Mouse (Mus musculus) spleen, postnatal 10 days (tissue): ENCODE data around the gene Nfkbil1.

Experiments used
- DNase-seq, 2 experiments: peaks; one replicate each; pipeline ENCODE4 v3.0.0; 2021 to 2022; ENCODE audit warnings: low spot score in 2 of 2

Gene Nfkbil1

DNA sequence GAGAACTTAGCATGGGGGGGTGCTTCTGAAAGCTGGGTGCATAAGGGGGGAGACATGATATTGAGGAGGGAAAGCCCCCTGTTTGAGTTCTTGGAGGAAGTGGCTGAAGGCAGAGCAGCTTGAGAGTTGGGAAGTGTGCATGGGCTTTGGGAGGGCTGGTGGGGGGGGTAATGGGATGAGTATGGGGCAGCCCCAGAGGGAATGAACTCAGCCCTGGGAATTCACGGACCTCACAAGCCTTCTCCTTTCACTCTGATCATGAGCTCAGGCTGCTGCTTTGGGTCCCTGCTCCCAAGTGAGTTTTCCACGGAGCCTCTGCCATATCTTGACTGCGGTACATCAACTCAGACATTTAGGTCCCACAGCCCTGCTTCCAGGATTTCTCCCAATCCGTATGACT is 33.1 kb downstream of the Nfkbil1 start:
- no peak for DNase-seq

DNA sequence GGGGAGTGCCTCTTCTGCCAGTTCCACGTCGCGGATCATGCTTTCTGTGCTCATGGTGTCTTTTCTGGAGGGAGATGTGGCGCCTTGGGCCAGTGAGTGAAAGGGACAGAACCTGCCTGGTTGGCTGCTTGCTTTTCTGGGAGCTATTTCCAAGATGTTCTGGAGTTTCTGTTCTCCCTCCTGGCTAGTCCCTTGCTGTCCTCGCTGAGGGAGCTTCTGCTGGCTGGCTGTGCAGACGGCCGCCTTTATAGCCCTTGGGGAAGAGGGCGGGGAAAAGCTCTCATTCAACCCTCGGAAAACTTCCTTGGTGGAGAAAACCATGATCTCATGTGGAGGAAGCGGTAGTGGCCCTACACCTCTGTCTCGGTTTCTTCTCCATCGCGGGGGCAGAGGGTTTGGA is 33.8 kb downstream of the Nfkbil1 start, which contains the start of gene Tnf:
Tnf (minus strand) TSS at position 221 of the 400 bp plus-strand sequence.
- DNase-seq, result peak; percentile 57 to 69

DNA sequence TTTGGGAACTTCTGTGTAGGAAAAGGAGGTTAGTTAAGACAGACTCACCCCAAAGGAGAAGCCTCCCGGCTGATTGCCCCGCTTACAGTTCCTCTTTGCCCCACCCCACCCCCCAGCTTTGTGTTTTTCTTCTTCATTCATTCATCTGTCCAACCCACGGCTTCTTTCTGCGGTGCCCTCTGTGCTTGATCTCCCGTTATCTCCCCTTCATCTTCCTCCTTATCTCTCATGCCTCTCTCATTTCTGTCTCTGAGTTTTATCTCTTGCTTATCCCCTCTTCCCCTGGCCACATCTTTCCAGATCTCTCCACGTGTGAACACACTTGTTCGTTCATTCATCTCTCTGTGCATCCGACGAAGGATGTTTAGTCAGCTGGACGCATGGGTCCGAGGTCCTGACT is 34.5 kb downstream of the Nfkbil1 start:
- DNase-seq, result peak in 1 of 2 experiments; percentile 61

DNA sequence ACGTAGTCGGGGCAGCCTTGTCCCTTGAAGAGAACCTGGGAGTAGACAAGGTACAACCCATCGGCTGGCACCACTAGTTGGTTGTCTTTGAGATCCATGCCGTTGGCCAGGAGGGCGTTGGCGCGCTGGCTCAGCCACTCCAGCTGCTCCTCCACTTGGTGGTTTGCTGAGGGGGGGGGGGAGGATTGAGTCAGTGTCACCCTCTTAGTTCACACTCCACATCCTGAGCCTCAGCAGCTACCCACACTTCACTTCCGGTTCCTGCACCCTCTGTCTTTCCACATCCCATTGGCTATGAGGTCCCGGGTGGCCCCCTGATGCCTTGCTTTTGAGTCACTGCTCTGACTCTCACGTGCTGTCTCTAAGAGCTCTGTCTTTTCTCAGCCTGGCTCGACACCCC is 35.2 kb downstream of the Nfkbil1 start:
- peak in 1 of 2 experiments; percentile 63 for DNase-seq

DNA sequence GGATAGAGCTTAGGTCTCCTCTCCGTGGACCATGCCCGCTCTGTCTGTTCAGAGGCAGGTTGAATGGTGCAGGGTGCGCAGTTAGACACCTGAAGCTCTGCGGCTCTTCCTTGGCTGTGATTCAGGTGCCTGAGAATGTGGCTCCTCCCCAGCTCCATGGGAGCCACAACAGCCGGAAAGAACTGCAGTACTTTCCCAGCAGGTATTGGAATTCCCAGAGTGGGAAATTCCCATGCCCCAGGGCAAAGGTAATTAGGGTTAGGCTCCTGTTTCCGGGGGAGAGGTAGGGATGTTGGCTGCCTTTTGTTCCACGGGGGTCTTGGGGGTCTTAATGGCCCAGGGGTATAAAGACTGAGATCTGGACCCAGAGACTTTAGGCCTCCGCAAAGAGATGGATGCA is 36.6 kb downstream of the Nfkbil1 start:
- DNase-seq, result no peak

DNA sequence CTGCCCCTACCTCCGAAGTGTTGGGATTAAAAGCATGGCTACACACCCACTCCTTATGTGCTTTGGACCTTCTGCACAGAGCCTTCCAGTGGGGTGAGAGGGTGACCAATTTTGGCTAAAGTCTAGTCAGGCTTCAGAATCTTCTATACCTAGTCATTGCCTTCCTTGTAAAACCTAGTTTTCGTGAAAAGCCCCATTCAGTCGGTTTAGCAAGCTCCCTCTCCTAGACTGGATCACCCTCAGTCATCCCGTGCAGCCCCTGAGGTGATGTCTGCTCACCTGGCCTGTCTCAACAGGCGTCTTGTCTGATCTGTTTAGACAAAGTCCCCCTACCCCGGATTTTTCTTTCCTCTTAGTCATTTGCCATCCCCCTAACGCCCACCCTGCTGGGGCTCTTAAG is 37.6 kb downstream of the Nfkbil1 start:
- no peak for DNase-seq

DNA sequence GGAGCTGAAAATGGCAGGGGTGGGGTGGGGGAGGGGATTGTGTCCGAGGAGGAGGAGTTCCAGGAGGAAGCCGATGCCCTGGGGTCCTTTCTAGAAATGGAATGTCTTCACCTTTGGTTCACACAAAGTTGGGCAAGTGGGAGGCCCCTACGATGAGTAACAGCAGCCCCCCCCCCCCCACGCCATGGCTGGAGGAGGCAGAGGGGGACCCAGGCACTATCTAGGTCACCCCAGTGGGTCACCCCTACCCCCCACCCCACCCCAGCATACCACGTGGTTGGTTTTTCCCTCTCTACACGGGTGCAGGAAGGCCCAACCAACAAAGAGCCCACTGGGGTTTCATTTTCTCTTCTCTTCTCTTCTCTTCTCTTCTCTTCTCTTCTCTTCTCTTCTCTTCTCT is 38.5 kb downstream of the Nfkbil1 start:
- no peak for DNase-seq

DNA sequence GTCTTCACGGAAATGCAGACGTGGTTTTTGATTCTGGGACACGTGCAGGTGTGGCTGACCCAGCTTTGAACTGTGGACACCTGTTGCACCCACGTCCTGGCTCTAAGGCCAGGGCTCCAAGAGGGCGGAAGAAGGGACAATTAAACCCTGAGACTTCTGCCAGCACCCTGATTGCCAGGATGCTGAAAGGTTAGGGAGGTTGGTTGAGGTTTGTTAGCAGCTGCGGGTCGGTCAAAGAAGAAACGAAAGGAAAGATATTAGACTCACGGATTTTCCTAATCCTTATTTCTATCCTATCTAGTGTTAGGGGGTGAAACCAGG is 39.3 kb downstream of the Nfkbil1 start:
- DNase-seq, result no peak

DNA sequence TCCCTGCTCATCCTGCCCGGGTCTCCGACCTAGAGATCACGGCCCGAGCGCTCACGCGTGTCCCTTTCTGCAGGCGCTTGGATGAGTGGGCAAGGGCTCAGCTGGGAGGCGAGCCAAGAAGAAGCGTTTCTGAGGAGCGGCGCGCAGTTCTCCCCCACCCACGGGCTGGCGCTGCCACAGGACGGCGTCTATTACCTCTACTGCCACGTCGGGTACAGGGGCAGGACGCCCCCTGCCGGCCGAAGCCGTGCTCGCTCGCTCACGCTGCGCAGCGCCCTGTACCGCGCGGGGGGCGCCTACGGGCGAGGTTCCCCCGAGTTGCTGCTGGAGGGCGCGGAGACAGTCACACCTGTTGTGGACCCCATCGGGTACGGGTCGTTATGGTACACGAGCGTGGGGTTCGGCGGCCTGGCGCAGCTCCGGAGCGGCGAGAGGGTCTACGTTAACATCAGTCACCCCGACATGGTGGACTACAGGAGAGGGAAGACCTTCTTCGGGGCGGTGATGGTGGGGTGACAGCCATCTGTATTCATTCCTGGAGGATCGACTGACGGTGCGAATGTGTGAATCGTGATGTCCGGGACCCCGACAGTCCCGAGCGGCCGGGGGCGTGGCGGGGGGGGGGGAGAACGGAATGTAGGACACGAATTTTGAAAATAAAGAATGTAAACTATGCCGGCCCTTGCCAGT is 39.8 kb downstream of the Nfkbil1 start:
- DNase-seq, result peak; percentile 83 to 92

DNA sequence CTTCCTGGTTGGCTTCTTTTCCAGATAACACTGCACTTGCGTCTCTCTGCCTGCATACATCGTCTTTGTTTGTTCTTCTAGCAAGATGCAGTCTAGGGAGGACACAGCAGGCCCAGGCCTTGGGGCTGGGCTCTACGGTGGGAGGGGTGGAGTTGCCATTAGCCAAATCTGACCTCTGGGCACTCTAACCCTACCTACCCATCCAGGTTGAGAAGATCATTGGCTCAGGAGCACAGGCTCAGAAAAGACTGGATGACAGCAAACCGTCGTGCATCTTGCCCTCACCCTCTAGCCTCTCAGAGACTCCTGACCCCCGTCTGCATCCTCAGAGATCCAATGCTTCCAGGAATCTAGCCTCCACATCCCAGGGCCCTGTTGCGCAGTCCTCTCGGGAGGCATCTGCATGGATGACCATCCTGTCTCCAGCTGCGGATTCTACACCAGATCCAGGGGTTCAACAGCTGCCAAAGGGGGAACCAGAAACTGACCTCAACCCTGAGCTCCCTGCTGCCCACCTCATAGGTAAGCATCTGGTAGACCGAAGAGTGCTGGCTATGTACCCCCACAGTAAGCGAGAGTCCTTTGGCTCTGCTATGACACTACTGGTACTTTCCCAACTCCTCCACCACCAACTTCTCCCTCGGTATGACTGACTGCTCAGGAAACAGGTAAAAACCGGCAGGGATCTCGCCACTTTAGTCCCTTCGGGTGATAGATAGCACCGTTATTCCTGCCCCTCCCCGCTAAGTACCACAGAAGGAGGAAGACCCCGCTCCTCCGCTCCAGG is 40.6 kb downstream of the Nfkbil1 start:
- DNase-seq, result peak; percentile 30 to 36

DNA sequence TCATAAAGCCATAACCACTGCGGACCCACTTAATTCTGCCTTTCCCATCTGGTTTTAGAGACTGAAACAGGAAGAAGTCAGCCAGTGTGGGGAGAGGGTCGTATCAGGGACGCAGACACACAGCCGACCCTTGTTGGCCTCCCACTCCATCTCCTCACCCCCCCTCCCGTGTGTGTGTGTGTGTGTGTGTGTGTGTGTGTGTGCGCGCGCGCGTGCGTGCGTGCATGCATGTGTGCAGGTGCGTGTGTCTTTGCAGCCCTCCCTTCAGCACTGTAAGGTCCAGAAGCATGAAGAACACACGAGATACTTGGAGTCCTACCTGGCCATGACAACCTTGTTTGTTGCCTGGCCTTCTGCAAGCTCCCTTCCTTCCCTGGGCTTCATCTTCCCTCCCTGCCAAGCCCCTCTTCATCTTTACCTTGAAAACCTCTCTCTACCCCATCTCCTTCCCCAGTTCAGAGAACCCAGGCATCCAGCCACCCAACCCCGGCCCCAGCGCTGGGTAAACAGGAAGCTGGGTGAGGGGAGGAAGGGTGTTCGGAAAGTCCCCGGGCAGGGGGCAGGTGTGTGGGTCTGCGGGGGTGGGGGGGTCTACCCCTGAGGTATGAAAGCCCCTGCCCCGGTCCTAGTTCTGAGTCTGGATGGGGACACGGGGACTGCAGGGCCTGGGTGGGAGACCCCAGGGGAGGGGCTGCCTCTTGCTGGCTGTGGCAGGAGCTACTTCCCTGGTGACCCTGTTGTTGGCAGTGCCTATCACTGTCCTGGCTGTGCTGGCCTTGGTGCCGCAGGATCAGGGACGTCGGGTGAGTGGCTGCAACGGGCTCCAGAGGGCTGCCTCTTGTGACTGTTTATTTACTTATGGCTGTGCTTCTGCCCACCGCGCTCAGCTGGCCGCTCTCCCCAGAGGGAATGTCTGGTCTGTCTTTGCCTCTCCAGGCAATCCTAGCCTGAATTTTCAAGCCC is 41.4 kb downstream of the Nfkbil1 start, which contains the start of gene Ltb:
Ltb (plus strand) TSS at position 559 of the 963 bp plus-strand sequence.
- DNase-seq, result peak; percentile 51 to 81

DNA sequence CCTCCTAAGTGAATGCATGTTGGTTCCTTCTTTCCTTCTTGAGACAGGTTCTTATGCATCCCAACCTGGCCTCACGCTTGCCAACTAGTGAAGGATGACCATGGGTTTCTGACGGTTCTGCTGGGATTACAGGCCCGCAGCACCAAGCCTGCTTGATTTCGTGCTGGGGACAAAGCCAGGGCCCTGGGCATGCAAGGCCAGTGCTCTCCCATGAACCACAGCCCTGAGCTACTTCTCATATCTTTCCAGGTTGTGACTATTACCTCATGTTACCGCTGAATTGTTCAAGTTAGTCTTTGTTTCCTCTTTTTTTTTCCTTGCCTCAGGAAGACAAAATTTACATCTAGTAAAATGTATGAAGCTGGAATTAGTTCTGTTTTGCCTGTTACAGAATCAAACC is 42.7 kb downstream of the Nfkbil1 start:
- DNase-seq, result no peak

DNA sequence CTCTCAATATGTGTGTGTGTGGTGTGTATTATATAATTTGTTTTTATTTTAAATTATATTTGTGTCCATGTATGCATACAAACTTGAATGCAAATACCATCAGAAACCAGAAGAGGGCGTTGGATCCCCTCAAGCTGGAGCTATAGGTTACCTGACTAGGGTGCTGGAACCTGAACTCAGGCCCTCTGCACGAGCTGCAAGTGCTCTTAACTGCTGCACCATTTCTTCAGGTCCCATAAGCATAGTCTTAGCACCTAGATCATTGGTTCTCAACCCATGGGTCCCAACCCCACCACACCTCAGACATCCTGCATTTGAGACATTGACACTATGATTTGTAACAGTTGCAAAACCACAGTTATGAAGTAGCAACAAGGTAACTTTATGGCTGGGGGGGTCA is 43.9 kb downstream of the Nfkbil1 start:
- DNase-seq, result no peak

DNA sequence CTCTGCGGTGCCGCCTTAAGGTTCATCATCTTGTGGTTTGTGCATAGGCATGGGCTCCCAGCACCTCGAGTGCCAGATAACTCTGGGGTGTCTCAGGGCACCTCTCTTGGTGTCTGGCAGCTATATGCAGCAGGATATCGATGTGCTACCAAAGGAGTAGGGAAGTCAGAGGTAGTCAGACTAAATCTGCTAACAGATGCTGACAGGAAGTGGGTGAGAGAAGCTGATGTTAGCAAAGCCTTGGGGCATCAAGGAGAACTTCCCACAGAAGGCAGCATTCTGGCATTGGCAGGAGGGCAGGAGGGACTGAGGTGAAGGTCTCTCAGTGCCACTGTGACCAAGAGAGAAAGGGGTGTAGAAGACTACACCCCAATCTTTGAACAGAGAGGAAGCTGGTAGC is 45.5 kb downstream of the Nfkbil1 start:
- peak in 1 of 2 experiments; percentile 35 for DNase-seq

DNA sequence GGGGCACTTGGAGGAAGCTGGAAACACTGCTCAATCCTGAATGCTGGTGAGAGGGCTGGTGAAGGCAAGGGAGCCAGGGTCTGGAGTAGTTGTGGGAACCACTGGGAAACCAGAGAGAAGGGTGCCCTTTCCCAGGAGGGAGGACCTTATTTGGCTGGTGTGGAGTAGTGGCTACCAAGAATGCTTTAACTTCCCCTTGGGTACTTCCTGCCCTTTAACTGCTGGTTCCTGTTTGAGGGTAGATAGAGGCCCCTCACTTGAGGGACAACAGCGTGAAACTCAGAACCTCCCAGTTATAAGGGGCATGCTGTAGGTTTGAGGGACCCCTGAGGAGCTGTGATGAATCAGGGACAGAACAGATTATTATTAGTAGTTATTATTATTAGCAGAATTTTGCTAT is 46.4 kb downstream of the Nfkbil1 start:
- DNase-seq, result peak in 1 of 2 experiments; percentile 23

DNA sequence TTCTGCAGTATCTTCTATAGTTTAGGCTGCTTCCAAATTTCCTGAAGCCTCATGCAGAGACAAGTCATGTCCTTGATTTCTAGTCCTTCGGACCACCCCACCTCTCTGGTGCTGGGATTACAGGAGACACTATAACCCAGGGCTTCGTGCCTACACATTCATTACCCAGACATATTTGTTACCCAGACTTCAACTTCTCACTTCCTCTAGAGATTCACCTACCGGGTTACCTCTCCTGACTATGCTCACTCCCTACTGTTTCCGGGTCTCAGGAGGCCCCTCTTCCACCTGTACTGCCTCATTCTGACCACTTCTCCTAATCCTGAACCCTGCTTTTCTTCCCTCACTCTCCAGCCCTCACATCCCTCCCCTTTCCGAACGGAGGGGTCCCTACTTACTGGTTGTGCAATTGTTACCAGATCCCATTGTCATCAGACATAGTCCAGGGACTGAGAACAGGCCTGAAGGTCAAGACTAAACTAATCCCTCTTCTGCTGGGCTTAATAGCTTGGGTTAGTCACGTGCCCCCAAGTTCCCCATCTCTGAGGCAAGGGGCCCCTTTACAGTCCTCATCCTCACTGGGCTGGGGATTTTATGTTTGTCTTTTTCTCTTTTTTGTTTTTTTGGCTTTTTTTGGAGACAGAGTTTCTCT is 47.5 kb downstream of the Nfkbil1 start, which contains the start of gene Lst1:
Lst1 (minus strand) TSS at position 481 of the 652 bp plus-strand sequence.
- no peak for DNase-seq

DNA sequence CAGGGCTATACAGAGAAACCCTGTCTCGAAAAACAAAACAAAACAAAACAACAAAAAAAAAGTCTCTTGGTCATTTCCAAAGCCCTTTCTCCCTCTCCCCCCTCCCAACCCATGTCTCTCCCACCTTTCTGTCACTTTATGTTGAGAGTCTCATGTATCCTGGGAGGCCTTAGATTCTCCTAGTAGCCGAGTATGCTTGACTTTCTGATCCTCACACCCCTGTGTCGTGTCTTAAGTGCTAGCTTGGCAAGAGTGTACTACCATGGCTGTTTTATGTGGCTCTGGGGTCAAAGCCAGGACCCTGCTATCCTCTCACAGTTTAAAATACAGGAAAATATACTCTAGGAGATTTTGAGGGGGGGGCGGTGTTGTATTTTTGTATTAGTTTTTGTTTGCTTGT is 48.2 kb downstream of the Nfkbil1 start:
- no peak for DNase-seq

DNA sequence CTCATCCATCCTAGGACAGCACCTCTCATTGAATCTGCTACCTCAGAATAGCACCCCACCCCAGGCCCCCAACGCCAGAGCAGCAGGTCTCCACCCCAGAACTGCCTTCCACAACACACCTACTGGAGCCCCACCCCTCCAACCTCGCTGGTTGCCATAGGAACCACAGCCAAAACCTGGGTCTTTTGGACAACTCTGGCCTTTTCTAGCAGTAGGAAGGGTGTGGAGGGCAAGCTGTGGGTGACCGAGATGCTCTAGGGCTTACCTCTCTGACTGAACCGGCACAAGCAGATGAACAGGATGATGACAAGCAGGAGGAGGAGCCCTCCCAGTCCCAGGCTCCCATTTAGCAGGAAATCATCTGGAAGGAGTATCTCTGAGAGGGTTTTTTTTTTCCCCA is 48.9 kb downstream of the Nfkbil1 start:
- peak in 1 of 2 experiments; percentile 72 for DNase-seq

DNA sequence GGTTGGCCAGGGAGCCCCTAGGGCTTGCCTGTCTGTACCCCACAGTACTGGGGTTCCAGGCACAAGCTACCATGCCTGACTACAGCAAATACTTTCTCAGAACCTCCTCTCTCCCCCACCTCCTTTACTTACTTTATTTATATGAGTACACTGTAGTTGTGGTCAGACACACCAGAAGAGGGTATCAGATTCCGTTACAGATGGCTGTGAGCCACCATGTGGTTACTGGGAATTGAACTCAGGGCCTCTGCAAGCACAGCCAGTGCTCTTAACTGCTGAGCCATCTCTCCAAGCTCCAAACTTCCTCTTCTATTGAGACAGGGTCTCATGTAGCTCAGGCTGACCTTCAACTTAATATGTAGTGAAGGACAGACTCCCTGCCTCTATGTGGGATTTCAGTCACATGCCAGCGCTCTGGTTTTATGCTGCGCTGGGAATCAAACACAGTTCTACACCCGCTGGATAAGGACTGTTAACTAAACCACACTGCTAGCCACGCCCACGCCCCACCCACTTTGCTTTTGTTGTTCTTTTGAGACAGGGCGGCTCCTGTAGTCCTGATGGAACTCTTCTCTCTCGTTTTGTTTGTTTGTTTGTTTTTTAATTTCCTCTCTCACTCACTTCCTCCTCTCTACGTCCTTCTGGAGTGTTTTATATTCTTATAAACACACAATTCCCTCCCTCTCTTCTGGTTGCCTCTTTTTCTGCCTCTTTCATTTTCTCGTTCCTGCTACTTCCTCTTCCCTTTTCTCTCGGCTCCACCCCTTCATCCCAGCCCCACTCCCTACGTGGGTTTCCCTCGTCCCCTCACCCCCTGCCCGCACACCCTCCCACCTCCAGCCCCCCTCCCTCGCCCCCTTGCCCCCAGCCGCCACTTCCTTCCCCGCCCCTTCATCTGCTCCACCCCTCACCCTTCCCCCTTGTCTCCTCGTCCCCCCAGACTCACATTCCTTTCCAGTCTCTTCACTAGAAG is 49.7 kb downstream of the Nfkbil1 start:
- peak in 1 of 2 experiments; percentile 90 for DNase-seq

DNA sequence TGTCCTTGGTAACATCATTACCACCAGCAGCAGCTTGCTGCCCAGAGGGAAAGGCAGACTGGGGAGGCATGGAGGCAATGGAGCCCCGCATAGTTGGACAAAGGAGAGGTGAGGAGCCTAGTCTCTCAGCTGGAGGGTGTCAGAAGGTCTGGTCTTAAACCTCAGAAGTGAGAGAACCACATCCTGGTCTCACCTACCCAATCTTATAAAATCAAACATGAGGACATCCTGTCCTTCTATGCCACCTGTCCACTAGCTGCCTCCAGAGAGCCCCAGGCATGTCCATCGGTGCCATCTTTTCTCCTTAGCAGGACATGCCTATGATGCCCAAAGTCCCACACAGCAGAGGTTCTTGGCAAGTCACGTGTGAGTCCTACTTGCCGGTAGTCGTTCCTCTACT is 55.5 kb downstream of the Nfkbil1 start:
- DNase-seq, result no peak
